Mouse (Mus musculus) bone marrow macrophage, adult 2 months (primary cell): ENCODE data around the gene Cox14.

Source experiments
- CTCF ChIP-seq: IDR thresholded peaks from 2 replicates; pipeline ENCODE4 v1.5.1; 2012; ENCODE audit warnings: low read depth, mild to moderate bottlenecking, low read length, moderate library complexity
- POLR2A ChIP-seq: IDR thresholded peaks from 2 replicates; pipeline ENCODE4 v1.6.1; 2012; ENCODE audit warnings: mild to moderate bottlenecking, low read depth, low read length, borderline replicate concordance

DNA sequence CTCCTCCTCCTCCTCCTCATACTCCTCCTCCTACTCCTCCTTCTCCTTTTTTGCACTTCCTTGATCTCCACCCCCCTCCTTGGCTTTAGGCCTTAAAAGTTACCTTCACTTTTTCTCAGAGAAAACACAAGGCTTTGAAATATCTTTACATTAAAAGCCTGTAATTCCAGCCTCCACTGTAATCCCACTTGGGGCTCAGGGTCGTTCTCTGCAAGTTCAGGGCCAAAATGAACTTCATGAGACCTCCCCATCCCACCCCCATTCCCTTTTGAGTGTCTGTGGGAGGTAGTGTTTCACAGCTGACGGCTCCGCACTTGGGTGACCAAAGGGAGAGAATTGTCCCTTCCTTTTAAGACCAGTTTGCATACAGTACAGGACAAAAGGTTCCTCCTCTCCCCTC lies 47.5 kb downstream of the Cox14 start:
- TF ChIP-seq CTCF (no peak), POLR2A (no peak)
